8 mouse cellular contexts compared by ENCODE assay signal in the genomic region with DNA sequence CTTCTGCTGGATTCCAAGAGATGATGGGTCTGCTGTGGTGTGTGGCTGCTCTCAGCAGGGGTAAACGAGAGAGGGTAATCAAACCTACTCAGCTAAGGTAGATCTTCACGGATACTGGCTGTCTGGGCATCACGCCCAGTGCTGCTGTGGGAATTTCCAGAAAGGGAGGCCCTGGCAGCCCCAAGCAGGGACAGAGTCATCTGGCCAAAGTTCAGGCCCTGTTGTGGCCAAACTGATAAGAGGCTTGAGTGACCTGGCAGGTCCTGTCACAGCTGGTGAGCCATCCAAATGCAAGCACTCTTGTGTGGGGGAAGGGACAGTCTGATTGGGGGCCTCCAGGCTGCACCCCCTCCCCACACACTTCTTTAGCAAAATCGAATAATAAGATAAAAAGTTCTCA. TPM values are rescaled to one million over a fixed set of nuclear protein-coding genes. Genes with fewer than 3 reads are reported as not detected.
A peak's percentile ranks its signal among the peaks of the same experiment; 100 is the strongest.
DNase-seq lines count a peak whose midpoint lies in the region; ATAC-seq and TF ChIP-seq lines count a peak whose summit lies in the region.

No protein-coding gene starts in this region.

- 40% methylated on average over 4 of the region's 4 CpGs for WGBS in lung, embryonic 15.5 days
- 28% methylated on average over 4 of the region's 4 CpGs for WGBS in intestine, postnatal 0 days
- 73% methylated on average over 4 of the region's 4 CpGs for WGBS in hindbrain, embryonic 11.5 days

- H3K4me1 ChIP-seq in lung, embryonic 15.5 days = peaks cover 56% of the 10 kb centered on the region
- H3K4me1 ChIP-seq in intestine, postnatal 0 days (replicated peaks; ENCODE audit: control insufficient read depth, insufficient read depth, low read length) = peaks cover 23% of the 10 kb centered on the region
- H3K4me1 ChIP-seq in hindbrain, embryonic 11.5 days (replicated peaks; ENCODE audit: control insufficient read depth, insufficient read depth, low read length) = peaks cover 11% of the 10 kb centered on the region

- H3K36me3 ChIP-seq in lung, embryonic 15.5 days = peaks cover 49% of the 10 kb centered on the region
- peaks cover 58% of the 10 kb centered on the region for H3K36me3 ChIP-seq in intestine, postnatal 0 days (ENCODE audit: control insufficient read depth, insufficient read depth)
- no peaks in the 10 kb centered on the region; the same call in 1 of the 2 replicates for H3K36me3 ChIP-seq in hindbrain, embryonic 11.5 days (ENCODE audit: control insufficient read depth, insufficient read depth, low read length)

- H3K4me3 ChIP-seq in lung, embryonic 15.5 days = no peak overlapping the region
- no peak overlapping the region for H3K4me3 ChIP-seq in intestine, postnatal 0 days (ENCODE audit: low read depth, low read length)
- H3K4me3 ChIP-seq in hindbrain, embryonic 11.5 days (ENCODE audit: low read depth, low read length) = no peak overlapping the region

- no peaks in the 10 kb centered on the region for H3K27me3 ChIP-seq in lung, embryonic 15.5 days
- H3K27me3 ChIP-seq in intestine, postnatal 0 days (replicated peaks; ENCODE audit: control insufficient read depth, insufficient read depth, low read length) = no peaks in the 10 kb centered on the region
- no peaks in the 10 kb centered on the region for H3K27me3 ChIP-seq in hindbrain, embryonic 11.5 days (ENCODE audit: control insufficient read depth, insufficient read depth, low read length)

- H3K27ac ChIP-seq in lung, embryonic 15.5 days = 0 out of 2 replicates have a peak overlapping the region, but pooled peaks have one; percentile 4
- peak overlapping the region; percentile 77 for H3K27ac ChIP-seq in intestine, postnatal 0 days (ENCODE audit: low read depth, low read length)
- no peak overlapping the region for H3K27ac ChIP-seq in hindbrain, embryonic 11.5 days (ENCODE audit: low read depth, low read length)

- no peak for TF ChIP-seq CTCF in intestine, postnatal 0 days (IDR thresholded peaks at IDR 0.05; ENCODE audit: low read depth)

- no peak overlapping the region for H3K4me2 ChIP-seq in lung, embryonic 15.5 days
- no peak overlapping the region for H3K4me2 ChIP-seq in intestine, postnatal 0 days (replicated peaks; ENCODE audit: low read depth)
- H3K4me2 ChIP-seq in hindbrain, embryonic 11.5 days (replicated peaks; ENCODE audit: low read depth, low read length) = no peak overlapping the region

- ATAC-seq in lung, embryonic 15.5 days (ENCODE audit: borderline replicate concordance, extremely low read depth, low FRiP score, low TSS enrichment) = no peak
- peak; percentile 82 for ATAC-seq in intestine, postnatal 0 days
- ATAC-seq in activated CD4-positive, CD25-positive, alpha-beta regulatory T cell, adult 4 months = no peak
- ATAC-seq in hindbrain, embryonic 11.5 days (ENCODE audit: low FRiP score) = no peak

- no peak for DNase-seq in lung, postnatal 4 days
- peak; percentile 65 to 71 for DNase-seq in cerebellum, postnatal 10 days
- peak; percentile 43 to 64 for DNase-seq in natural killer cell, adult 2 months (ENCODE audit: low spot score in 2 of 2)
- DNase-seq in spleen, postnatal 36 days (ENCODE audit: low spot score in 2 of 2) = no peak
- DNase-seq in hindbrain, embryonic 11.5 days (ENCODE audit: low spot score) = no peak

- H3K9me3 ChIP-seq in lung, embryonic 15.5 days = no peaks in the 10 kb centered on the region
- H3K9me3 ChIP-seq in intestine, postnatal 0 days (ENCODE audit: control insufficient read depth) = no peaks in the 10 kb centered on the region
- no peaks in the 10 kb centered on the region for H3K9me3 ChIP-seq in hindbrain, embryonic 11.5 days (ENCODE audit: control insufficient read depth, low read length)

- no peak overlapping the region for H3K9ac ChIP-seq in lung, embryonic 15.5 days
- H3K9ac ChIP-seq in intestine, postnatal 0 days (ENCODE audit: low read depth, low read length) = no peak overlapping the region
- no peak overlapping the region for H3K9ac ChIP-seq in hindbrain, embryonic 11.5 days (ENCODE audit: low read depth, low read length)

RNA-seq across cellular contexts. Expression of a gene that starts 19.7 kb away (rescaled TPM):
- 4.2 and 4.4 TPM in 2 replicates for polyA plus RNA-seq in lung, embryonic 15.5 days (2015; fragmentation: Nextera tagmentation; extraction: Ambion mirVana)
- 1.8 and 2.0 TPM in 2 replicates for polyA plus RNA-seq in intestine, postnatal 0 days (2015; fragmentation: Nextera tagmentation; extraction: Ambion mirVana)
- polyA plus RNA-seq in activated CD4-positive, CD25-positive, alpha-beta regulatory T cell, adult 4 months (2017; shearing (Covaris generic)) = 1 to 10 TPM; 1.6 to 1.7 TPM
- 15.1 TPM in 2 replicates for polyA plus RNA-seq in hindbrain, embryonic 11.5 days (2014; fragmentation: Nextera tagmentation; extraction: Ambion mirVana)

RNA-seq across cellular contexts. Expression of a gene that starts 22.0 kb away (rescaled TPM):
- polyA plus RNA-seq in lung, embryonic 15.5 days (2015; fragmentation: Nextera tagmentation; extraction: Ambion mirVana) = 153 and 160 TPM in 2 replicates
- polyA plus RNA-seq in intestine, postnatal 0 days (2015; fragmentation: Nextera tagmentation; extraction: Ambion mirVana) = 98.2 and 103 TPM in 2 replicates
- polyA plus RNA-seq in activated CD4-positive, CD25-positive, alpha-beta regulatory T cell, adult 4 months (2017; shearing (Covaris generic)) = 10 to 100 TPM; 44.4 to 52.4 TPM
- polyA plus RNA-seq in hindbrain, embryonic 11.5 days (2014; fragmentation: Nextera tagmentation; extraction: Ambion mirVana) = 45.8 and 61.1 TPM in 2 replicates

RNA-seq across cellular contexts. Expression of a gene that starts 38.6 kb away (rescaled TPM):
- polyA plus RNA-seq in lung, embryonic 15.5 days (2015; fragmentation: Nextera tagmentation; extraction: Ambion mirVana) = 457 and 490 TPM in 2 replicates
- 538 and 555 TPM in 2 replicates for polyA plus RNA-seq in intestine, postnatal 0 days (2015; fragmentation: Nextera tagmentation; extraction: Ambion mirVana)
- polyA plus RNA-seq in activated CD4-positive, CD25-positive, alpha-beta regulatory T cell, adult 4 months (2017; shearing (Covaris generic)) = 1,000 to 10,000 TPM; 1,077 to 1,095 TPM
- polyA plus RNA-seq in hindbrain, embryonic 11.5 days (2014; fragmentation: Nextera tagmentation; extraction: Ambion mirVana) = 437 and 458 TPM in 2 replicates

RNA-seq across cellular contexts. Expression of a gene that starts 45.1 kb away (rescaled TPM):
- 0.85 TPM in 1 of 2 replicates, not detected in the other for polyA plus RNA-seq in lung, embryonic 15.5 days (2015; fragmentation: Nextera tagmentation; extraction: Ambion mirVana)
- polyA plus RNA-seq in intestine, postnatal 0 days (2015; fragmentation: Nextera tagmentation; extraction: Ambion mirVana) = not detected in 2 replicates
- under 1 TPM in 1 of 2 experiments, not detected in 1; 0.74 TPM for polyA plus RNA-seq in activated CD4-positive, CD25-positive, alpha-beta regulatory T cell, adult 4 months (2017; shearing (Covaris generic))
- 0.39 and 0.60 TPM in 2 replicates for polyA plus RNA-seq in hindbrain, embryonic 11.5 days (2014; fragmentation: Nextera tagmentation; extraction: Ambion mirVana)

RNA-seq across cellular contexts. Expression of a gene that starts 54.5 kb away (rescaled TPM):
- polyA plus RNA-seq in lung, embryonic 15.5 days (2015; fragmentation: Nextera tagmentation; extraction: Ambion mirVana) = 15.6 and 18.5 TPM in 2 replicates
- 8.5 and 9.8 TPM in 2 replicates for polyA plus RNA-seq in intestine, postnatal 0 days (2015; fragmentation: Nextera tagmentation; extraction: Ambion mirVana)
- polyA plus RNA-seq in activated CD4-positive, CD25-positive, alpha-beta regulatory T cell, adult 4 months (2017; shearing (Covaris generic)) = 10 to 100 TPM; 21.3 to 22.8 TPM
- polyA plus RNA-seq in hindbrain, embryonic 11.5 days (2014; fragmentation: Nextera tagmentation; extraction: Ambion mirVana) = 13.1 and 17.0 TPM in 2 replicates

Comparison
In these comparisons a context has a peak if more than half of its experiments do, and no peak if none do; other contexts are left out.
1. DNase-seq: peak in cerebellum, postnatal 10 days (2 of 2) and natural killer cell, adult 2 months (2 of 2); none in lung, postnatal 4 days (0 of 2), spleen, postnatal 36 days (0 of 2) and hindbrain, embryonic 11.5 days (single experiment).